Mouse (Mus musculus): ENCODE data around the gene Bcl11a. TPM values are rescaled to one million over a fixed set of nuclear protein-coding genes. Genes with fewer than 3 reads are reported as not detected.

Gene Bcl11a
- polyA plus RNA-seq, 1 experiment from 2014 or later = 2.4 TPM

DNA sequence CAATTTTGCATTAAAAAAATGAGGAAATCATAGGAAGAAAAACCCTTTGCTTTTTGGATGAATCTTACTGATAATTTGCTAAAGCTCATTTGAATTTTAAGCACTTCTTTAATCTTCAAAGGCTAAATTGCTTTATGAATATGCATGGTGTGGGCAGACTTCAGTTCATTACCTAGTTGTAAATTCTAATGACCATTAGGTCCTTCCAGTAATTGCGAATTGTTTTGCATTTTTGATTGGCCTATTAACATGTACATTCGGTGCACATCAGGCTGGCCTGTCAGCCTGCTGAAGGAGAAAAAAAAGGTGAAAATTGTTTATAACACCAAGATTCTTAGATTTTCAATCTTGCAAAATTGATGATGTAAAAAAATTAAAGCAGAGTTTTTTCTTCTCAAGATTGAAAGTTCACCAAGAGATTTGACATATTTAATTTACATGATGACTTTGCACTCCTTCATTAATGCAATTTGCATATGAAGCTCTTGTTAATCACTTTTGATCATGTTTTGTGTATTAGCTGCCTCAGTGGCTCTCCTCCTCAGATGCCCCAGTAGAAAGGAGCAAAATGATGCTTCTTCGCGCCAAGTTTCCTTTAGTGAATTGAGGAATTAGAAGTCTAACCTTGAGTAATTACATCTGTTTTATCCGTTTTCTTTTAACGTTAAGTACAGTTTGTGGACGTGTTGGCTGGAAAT, 17.9 kb downstream of the Bcl11a start:
- no peaks in the 10 kb centered on the region for H3K4me1 ChIP-seq (ENCODE audit: insufficient read depth, low read depth, low read length)
- H3K36me3 ChIP-seq (ENCODE audit: insufficient read depth, low read length) = no peaks in the 10 kb centered on the region
- 84% methylated on average over 7 of the region's 7 CpGs for WGBS
- H3K9me3 ChIP-seq (ENCODE audit: low read length) = no peaks in the 10 kb centered on the region
- no peak for TF ChIP-seq CTCF (IDR thresholded peaks at IDR 0.05)
- no peak for TF ChIP-seq EP300 (IDR thresholded peaks at IDR 0.05)
- ATAC-seq (no peak), DNase-seq (ENCODE audit: low spot score) (no peak)
- no peak overlapping the region for H3K27ac ChIP-seq (ENCODE audit: low read length)
- H3K4me2 ChIP-seq (replicated peaks; ENCODE audit: low read depth, low read length) = no peak overlapping the region
- H3K4me3 ChIP-seq (ENCODE audit: low read depth, low read length) = no peak overlapping the region
- no peak overlapping the region for H3K9ac ChIP-seq (replicated peaks; ENCODE audit: low read depth)
- no peaks in the 10 kb centered on the region for H3K27me3 ChIP-seq (replicated peaks; ENCODE audit: insufficient read depth, low read length)

DNA sequence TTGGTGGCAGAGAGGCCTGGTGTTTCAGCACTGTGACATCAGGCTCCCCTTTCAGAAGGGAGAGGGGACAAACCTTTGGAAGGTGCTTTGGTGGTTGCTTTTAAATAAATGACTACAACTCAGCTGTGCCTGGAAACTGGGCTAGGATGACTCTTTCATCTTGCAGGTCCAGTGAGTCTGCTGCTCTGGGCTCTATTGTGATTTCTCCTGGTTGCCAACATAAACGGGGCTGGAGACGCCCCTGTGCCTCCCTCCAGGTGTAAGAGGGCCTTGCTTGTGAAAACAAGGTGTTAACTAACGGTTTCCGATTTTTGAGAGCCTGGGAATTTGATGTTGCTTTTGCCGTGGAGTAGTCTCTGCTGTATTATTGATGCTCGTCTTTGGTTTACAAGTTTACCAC, 18.6 kb downstream of the Bcl11a start:
- no peak overlapping the region for H3K27ac ChIP-seq (ENCODE audit: low read length)
- H3K4me3 ChIP-seq (ENCODE audit: low read depth, low read length) = no peak overlapping the region
- no peak overlapping the region for H3K4me2 ChIP-seq (replicated peaks; ENCODE audit: low read depth, low read length)
- H3K36me3 ChIP-seq (ENCODE audit: insufficient read depth, low read length) = no peaks in the 10 kb centered on the region
- H3K9ac ChIP-seq (replicated peaks; ENCODE audit: low read depth) = no peak overlapping the region
- H3K27me3 ChIP-seq (replicated peaks; ENCODE audit: insufficient read depth, low read length) = no peaks in the 10 kb centered on the region
- TF ChIP-seq EP300 (IDR thresholded peaks at IDR 0.05) (no peak), CTCF (IDR thresholded peaks at IDR 0.05) (no peak)
- no peak for ATAC-seq
- no peaks in the 10 kb centered on the region for H3K9me3 ChIP-seq (ENCODE audit: low read length)
- no peak for DNase-seq (ENCODE audit: low spot score)
- H3K4me1 ChIP-seq (ENCODE audit: insufficient read depth, low read depth, low read length) = no peaks in the 10 kb centered on the region
- WGBS = 68% methylated on average over 6 of the region's 6 CpGs

GRCm38 (mm10) chr11:24097026-24097425, 19.2 kb downstream of the Bcl11a start:
- 56% methylated on average over 6 of the region's 6 CpGs for WGBS

DNA sequence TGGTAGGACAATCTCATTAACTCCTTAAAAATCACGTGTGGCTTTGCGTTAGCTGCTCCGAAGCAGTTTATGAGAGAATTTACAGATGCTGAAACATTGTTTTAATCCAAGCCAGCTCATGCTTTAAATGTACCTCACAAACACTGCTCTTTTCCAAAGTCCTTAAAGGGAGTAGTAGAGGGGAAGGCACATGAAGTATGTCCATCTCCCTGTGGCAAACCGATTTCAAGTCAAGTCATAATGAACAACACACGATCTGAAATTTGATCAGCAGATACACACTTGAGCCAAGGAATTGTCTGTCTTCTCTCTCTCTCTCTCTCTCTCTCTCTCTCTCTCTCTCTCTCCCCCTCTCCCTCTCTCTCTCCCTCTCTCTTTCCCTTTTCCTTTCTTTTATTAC, 20.2 kb downstream of the Bcl11a start:
- DNase-seq (ENCODE audit: low spot score) = no peak
- H3K27me3 ChIP-seq (replicated peaks; ENCODE audit: insufficient read depth, low read length) = no peaks in the 10 kb centered on the region
- H3K9ac ChIP-seq (replicated peaks; ENCODE audit: low read depth) = no peak overlapping the region
- no peaks in the 10 kb centered on the region for H3K36me3 ChIP-seq (ENCODE audit: insufficient read depth, low read length)
- H3K9me3 ChIP-seq (ENCODE audit: low read length) = no peaks in the 10 kb centered on the region
- WGBS = 67% methylated on average over 5 of the region's 5 CpGs
- H3K4me2 ChIP-seq (replicated peaks; ENCODE audit: low read depth, low read length) = no peak overlapping the region
- no peak overlapping the region for H3K27ac ChIP-seq (ENCODE audit: low read length)
- H3K4me3 ChIP-seq (ENCODE audit: low read depth, low read length) = no peak overlapping the region
- no peaks in the 10 kb centered on the region for H3K4me1 ChIP-seq (ENCODE audit: insufficient read depth, low read depth, low read length)
- TF ChIP-seq CTCF (IDR thresholded peaks at IDR 0.05) = no peak
- TF ChIP-seq EP300 (IDR thresholded peaks at IDR 0.05) = no peak
- ATAC-seq = no peak

More at GRCm38 (mm10) chr11:24097026-24097425, 19.2 kb downstream of the Bcl11a start:
- Histone ChIP-seq H3K27me3 (replicated peaks; ENCODE audit: insufficient read depth, low read length) (no peaks in the 10 kb centered on the region), H3K36me3 (ENCODE audit: insufficient read depth, low read length) (no peaks in the 10 kb centered on the region), H3K27ac (ENCODE audit: low read length) (no peak overlapping the region), H3K9ac (replicated peaks; ENCODE audit: low read depth) (no peak overlapping the region), H3K4me2 (replicated peaks; ENCODE audit: low read depth, low read length) (no peak overlapping the region), H3K4me1 (ENCODE audit: insufficient read depth, low read depth, low read length) (no peaks in the 10 kb centered on the region), H3K9me3 (ENCODE audit: low read length) (no peaks in the 10 kb centered on the region), H3K4me3 (ENCODE audit: low read depth, low read length) (no peak overlapping the region)
- DNase-seq (ENCODE audit: low spot score) (no peak), ATAC-seq (no peak)
- TF ChIP-seq CTCF (IDR thresholded peaks at IDR 0.05) (no peak), EP300 (IDR thresholded peaks at IDR 0.05) (no peak)

GRCm38 (mm10) chr11:24098662-24099061, 20.8 kb downstream of the Bcl11a start:
- Histone ChIP-seq H3K36me3 (ENCODE audit: insufficient read depth, low read length) (no peaks in the 10 kb centered on the region), H3K27ac (ENCODE audit: low read length) (no peak overlapping the region), H3K4me2 (replicated peaks; ENCODE audit: low read depth, low read length) (no peak overlapping the region), H3K4me1 (ENCODE audit: insufficient read depth, low read depth, low read length) (no peaks in the 10 kb centered on the region), H3K4me3 (ENCODE audit: low read depth, low read length) (no peak overlapping the region), H3K27me3 (replicated peaks; ENCODE audit: insufficient read depth, low read length) (no peaks in the 10 kb centered on the region), H3K9ac (replicated peaks; ENCODE audit: low read depth) (no peak overlapping the region), H3K9me3 (ENCODE audit: low read length) (no peaks in the 10 kb centered on the region)
- DNase-seq (ENCODE audit: low spot score) (no peak), ATAC-seq (no peak)
- TF ChIP-seq EP300 (IDR thresholded peaks at IDR 0.05) (no peak), CTCF (IDR thresholded peaks at IDR 0.05) (no peak)
- 61% methylated on average over 3 of the region's 3 CpGs for WGBS

DNA sequence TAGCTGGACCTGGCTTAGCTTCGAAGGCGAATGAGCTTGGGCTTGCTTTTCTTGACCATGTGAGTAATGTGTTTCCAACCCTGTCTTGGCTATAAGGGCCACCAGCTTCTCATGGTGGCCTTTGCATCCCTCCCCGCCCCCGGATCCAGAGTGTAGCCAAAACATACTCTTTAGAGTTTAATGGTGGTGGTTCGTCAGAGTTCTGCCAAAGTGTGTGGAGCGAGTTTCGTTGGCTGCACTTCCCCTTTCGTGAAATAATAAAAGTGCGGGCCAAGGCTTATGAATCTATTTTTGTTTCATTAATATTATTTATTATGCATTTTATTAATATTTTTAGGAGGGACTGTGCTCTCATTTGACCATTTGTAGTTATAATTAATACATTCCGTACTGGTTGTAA, 21.4 kb downstream of the Bcl11a start:
- no peak overlapping the region for H3K4me3 ChIP-seq (ENCODE audit: low read depth, low read length)
- TF ChIP-seq CTCF (IDR thresholded peaks at IDR 0.05) = no peak
- no peak for TF ChIP-seq EP300 (IDR thresholded peaks at IDR 0.05)
- DNase-seq (ENCODE audit: low spot score) (no peak), ATAC-seq (no peak)
- no peaks in the 10 kb centered on the region for H3K4me1 ChIP-seq (ENCODE audit: insufficient read depth, low read depth, low read length)
- no peak overlapping the region for H3K27ac ChIP-seq (ENCODE audit: low read length)
- H3K9me3 ChIP-seq (ENCODE audit: low read length) = no peaks in the 10 kb centered on the region
- H3K36me3 ChIP-seq (ENCODE audit: insufficient read depth, low read length) = no peaks in the 10 kb centered on the region
- H3K27me3 ChIP-seq (replicated peaks; ENCODE audit: insufficient read depth, low read length) = no peaks in the 10 kb centered on the region
- H3K9ac ChIP-seq (replicated peaks; ENCODE audit: low read depth) = no peak overlapping the region
- H3K4me2 ChIP-seq (replicated peaks; ENCODE audit: low read depth, low read length) = no peak overlapping the region
- WGBS = 75% methylated on average over 10 of the region's 10 CpGs
